Mouse (Mus musculus) adrenal gland, postnatal 10 days (tissue): ENCODE data around the gene Hist2h4. TPM values are rescaled to one million over a fixed set of nuclear protein-coding genes. Genes with fewer than 3 reads are reported as not detected.
"Not testable (repeated sequence)": the region's sequence is repeated elsewhere in the genome, so short reads cannot be mapped to it uniquely, and the experiment has no call there.

Experiments
- DNase-seq: peaks from one replicate; pipeline ENCODE4 v3.0.0; 2021; ENCODE audit warnings: mixed read lengths
- total RNA-seq, 2 experiments: library from RNA; stranded (reverse); gene quantifications; 2 replicates each; pipeline ENCODE4 v1.2.3; 2021

Hist2h4 gene
- total RNA-seq, 2 experiments from 2014 or later: 71.1 to 77.9 TPM

GRCm38 (mm10) chr3:96246018-96246417 lies 17.1 kb downstream of the Hist2h4 start:
- DNase-seq: not testable (repeated sequence)

DNA sequence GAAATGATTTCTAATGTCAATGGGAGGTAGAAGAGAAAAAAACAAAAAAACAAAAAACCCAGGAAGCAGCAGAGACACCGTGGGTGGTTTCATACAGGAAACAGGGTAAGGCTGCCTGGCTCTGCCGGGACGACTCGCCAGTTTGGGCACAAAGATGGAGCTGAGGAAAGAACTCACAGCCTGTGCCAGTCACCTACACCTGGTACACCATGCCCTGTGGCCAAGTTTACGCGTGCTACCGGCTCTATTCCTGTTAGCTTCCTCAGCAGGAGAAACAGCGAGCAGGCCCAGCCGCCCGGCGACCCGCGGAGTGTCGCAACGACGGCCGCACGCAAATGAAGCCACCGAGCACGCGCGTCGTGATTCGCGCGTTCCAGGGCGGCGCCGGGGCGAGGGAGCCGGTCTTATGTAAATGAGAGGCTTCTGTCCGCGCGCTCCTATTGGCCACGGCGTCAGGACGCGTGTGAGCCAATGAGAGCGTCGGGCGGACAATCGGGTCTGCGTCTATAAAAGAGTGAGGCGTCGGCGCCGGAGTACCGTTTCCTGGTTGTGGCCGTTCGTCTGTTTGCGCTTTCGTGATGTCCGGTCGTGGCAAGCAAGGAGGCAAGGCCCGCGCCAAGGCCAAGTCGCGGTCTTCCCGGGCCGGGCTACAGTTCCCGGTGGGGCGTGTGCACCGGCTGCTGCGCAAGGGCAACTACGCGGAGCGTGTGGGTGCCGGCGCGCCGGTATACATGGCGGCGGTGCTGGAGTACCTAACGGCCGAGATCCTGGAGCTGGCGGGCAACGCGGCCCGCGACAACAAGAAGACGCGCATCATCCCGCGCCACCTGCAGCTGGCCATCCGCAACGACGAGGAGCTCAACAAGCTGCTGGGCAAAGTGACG lies 17.9 kb downstream of the Hist2h4 start, which contains the start of gene Hist2h2aa1:
TSS of gene Hist2h2aa1 (plus strand) at position 495 of the 884 bp plus-strand sequence.
- DNase-seq: peak; percentile 88

DNA sequence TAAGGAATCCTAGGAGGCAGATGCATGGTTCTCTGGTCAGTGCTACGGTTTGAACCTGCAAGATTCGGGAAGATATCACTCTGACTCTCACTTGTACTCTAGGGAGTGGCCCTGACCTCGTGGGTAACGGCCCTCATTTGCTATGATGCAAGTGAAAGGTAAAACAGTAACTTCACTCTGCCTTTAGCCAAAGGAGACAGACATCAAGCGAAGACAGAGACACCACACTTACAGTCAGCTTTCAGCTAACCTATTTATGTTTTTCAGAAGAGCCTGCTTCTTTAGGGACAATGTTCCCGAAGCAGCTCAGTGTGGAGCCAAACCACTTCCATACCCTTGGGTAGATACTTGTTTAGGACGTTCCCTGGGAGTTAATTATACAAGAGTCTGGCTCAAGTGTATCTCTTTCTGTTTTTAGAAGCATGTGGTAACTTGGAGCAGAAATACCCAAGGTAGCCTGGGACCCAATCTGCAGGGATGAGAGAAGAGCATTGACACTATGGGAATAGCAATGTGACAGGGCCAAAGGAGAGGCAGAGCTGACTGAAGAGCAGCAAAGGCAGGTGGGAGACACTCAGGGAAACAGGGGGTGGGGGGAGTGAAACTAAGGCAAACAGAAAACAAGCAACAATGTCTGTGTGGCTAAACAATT lies 19.1 kb downstream of the Hist2h4 start:
- no peak for DNase-seq

GRCm38 (mm10) chr3:96240799-96241197 lies 22.3 kb downstream of the Hist2h4 start:
- DNase-seq: no peak

- DNase-seq: peak; percentile 96
Observed at GRCm38 (mm10) chr3:96239949-96240798, 22.9 kb downstream of the Hist2h4 start, which contains the start of gene Hist2h2aa2. Gene Hist2h2aa2, minus strand, starts transcription at chr3:96240276.

GRCm38 (mm10) chr3:96238954-96239793 lies 23.9 kb downstream of the Hist2h4 start, which contains the start of gene Hist2h3c2:
Gene Hist2h3c2, minus strand, starts transcription at chr3:96239127.
- peak; percentile 65 for DNase-seq

- DNase-seq: no peak
Observed at GRCm38 (mm10) chr3:96237904-96238511, 25.1 kb downstream of the Hist2h4 start.

DNA sequence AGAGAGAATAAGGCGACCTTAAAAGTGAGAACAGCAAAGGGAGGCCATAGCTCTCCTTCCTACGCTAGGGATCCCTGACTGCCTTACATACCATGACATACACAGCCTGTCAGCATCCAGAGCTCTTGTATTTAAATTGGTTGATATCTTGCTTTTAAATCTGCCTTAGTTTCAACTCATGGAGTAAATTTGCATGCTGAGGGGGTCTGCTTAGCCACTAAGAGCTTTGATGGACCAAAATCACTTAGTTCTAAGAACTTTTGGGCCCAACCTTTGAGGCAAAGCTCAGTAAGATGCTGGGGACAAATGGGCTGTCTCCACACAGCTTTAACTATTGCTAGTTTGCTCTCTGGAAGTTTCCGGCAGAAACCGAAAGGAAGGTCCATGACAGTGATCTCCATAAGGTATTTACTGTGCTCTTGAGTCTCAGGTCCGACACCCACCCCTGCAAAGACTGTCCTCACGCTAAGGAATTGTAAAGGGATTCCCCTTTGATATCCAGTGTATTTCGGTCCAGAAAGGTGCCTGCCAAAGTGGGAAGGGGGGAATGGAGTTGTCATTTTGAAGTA lies 25.7 kb downstream of the Hist2h4 start:
- no peak for DNase-seq

DNA sequence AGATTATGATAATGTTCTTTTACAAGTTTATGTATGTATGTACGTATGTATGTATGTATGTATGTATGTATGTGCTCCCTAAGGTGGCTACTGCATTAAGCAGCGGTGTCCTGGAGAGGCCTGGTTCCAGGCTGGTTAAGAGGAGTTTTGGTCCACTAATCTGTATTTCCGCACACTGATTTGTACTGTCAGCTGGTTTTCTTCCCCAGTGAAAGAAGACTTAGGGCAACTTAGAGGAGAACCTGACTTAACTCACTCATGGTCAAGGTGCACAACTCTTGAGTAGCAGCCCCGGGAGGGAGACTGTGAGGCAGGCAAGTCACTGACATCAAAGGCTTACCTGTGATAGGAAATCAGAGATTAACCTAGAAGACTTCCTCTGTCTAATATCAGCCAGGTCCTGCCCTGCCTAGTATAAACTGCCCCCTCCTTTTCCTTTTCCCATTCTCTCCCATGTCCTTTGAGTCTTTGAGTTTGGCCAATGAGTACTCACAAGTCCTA lies 26.2 kb downstream of the Hist2h4 start:
- no peak for DNase-seq

DNA sequence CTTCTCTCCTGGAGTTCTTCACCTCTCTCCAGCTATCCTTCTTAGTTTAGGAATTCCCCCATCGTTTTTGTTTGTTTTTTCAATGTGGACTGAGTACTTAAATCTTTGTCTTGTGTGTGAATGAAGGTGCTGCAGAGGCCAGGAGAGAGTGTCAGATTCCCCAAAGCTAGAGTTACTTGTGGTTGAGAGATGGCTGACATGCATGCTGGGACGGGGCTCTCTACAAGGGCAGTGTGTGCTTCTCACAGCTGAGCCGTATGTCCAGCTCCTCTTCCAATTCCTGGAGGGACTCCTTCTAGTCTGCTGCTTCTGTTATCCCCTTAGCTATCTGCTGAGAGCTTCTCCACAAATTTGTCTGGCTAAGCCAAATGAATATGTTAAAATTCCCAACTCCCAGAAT lies 27.3 kb downstream of the Hist2h4 start:
- no peak for DNase-seq

- no peak for DNase-seq
Observed at GRCm38 (mm10) chr3:96234914-96235313, 28.2 kb downstream of the Hist2h4 start.

DNA sequence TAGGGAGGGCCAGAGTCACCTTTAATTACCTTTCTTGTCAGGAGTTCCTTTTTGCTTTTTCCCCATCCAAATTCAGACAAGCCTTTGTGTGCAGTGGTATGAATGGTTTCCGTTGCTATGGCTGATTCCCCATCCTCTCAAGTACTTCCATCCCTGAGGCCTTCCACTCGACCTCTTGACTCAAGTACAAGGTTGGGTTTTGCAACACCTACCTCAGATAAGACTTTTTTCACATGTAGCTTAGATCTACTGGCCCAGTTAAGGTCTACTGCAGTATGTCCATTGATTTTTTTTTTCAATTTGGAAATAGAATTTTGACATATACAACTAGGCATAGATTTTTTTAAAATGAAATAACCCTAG lies 31.4 kb downstream of the Hist2h4 start:
- DNase-seq: no peak

DNA sequence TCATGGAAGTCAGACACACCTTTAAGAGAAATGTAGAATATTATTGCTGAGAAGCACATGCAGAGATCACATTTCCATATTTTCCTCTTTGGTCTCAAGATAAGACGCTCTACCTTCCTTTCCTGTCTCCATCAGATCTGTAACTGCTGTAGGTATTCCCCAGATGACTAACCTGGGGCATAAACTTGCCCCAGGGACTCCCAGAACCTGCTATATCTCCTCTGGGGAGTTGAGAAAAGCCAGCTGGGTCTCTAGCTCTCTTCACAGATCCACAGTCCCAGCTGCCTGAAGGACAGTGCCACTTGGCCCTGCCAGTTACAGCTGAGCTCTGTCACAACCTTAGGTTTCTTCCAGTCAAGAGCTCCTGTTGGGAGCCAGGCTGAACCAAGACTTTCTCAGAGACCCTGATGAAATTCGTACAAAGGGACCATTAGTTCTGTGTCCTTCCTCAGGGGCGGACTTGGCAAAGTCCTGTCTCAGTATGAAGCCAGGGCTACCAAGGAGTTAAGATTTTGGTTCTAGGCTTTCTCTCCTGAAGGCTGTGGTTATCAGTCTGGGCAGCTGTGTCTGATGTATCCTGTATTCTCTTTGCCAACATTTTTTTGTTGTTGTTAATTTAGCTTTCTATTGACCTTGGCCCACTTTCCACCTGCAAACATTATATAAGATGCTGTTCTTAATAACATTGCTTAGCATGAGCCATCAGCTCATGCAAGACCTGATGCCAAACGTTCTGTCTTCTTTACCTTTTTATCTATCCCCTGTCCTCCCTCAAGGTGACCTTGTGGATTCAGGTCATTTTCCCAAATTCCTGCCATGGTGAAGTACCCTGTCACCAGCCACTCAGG lies 32.0 kb downstream of the Hist2h4 start:
- DNase-seq: no peak

DNA sequence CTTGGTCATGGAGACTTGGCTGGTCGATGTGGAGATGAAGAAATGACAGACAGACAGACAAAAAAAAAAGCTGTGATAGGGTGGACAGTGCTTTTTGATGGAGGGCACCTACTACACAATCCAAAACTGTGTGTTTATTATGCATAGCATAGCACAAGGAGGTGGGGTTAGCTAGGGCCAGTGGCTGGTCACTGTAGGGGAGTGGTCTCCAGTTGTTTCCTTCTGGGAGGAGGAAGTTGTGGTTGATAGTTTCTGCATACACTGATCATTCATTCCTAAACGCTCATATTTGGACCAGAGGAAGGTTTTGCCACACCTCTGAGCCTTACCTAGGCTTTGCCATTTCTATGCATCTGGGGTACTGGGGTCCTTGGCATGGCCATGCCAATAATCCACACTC lies 32.7 kb downstream of the Hist2h4 start:
- DNase-seq: no peak

DNA sequence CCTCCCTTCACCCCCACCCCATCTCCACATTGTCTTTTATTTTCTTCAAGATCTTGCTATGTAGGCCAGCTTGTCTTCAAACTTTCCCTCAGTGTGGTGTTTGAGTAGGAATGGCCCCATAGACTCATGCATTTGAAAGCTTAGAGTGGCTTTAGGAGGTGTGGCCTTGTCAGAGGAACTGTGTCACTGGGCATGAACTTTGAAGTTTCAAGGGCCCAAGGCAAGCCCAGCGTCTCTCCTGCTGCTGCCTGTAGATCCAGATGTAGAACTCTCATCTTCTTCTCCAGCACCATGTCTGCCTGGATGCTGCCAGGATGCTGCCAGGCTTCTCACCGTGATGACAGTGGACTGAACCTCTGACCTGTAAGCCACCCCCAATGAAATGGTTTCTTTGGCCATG lies 34.3 kb downstream of the Hist2h4 start:
- DNase-seq: no peak

GRCm38 (mm10) chr3:96226695-96227648 lies 36.1 kb downstream of the Hist2h4 start:
- no peak for DNase-seq

DNA sequence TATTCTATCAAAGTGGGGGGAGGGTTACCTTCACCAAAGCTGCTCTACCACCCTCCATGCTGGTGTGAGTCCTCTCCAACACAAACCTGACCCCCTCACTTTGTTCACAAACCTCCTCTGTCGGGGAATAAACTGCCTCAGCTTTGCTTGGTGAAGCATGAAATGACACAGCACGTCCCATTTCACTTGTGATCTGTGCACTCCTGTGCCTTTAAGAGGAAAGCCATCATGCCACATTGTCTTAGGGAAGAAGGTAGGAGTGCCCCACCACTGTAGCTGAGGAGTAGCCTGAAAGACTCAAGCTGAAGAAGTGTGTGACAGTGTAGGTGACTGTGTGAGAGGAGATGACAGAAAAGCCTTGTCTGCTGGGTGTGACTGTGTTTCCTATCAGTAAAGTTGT lies 37.7 kb downstream of the Hist2h4 start:
- no peak for DNase-seq

GRCm38 (mm10) chr3:96222774-96223173 lies 40.3 kb downstream of the Hist2h4 start:
- DNase-seq: no peak
